Mouse (Mus musculus): ENCODE data around the gene Ncoa7.

DNA sequence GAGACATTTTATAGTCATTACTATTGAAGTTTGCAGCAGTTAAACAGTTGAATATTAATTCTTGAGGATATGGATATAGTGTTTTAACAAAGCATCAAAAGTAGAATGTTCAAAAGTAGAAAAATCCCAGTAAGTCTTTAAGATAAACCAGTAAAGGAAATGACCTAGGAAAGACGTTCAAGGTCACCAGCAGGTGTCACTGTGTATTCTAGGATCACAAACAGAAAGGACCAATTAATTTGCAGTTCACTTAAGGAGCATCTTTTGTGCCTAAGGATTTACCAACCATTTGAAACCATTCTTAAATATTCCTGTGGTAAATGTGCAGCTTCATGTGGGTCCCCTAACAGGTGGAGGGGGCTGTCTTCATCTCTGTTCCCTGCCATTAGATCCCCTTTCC lies 35.1 kb upstream of the Ncoa7 start:
- TF ChIP-seq CTCF (IDR thresholded peaks at IDR 0.05; ENCODE audit: low read depth, low read length) (no peak), EP300 (IDR thresholded peaks at IDR 0.05; ENCODE audit: insufficient read depth, low read depth, low read length) (no peak), POLR2A (IDR thresholded peaks at IDR 0.05; ENCODE audit: insufficient read depth, low read length) (no peak)
